Comparison of ENCODE assay signal across 26 mouse cellular contexts in the genomic region with DNA sequence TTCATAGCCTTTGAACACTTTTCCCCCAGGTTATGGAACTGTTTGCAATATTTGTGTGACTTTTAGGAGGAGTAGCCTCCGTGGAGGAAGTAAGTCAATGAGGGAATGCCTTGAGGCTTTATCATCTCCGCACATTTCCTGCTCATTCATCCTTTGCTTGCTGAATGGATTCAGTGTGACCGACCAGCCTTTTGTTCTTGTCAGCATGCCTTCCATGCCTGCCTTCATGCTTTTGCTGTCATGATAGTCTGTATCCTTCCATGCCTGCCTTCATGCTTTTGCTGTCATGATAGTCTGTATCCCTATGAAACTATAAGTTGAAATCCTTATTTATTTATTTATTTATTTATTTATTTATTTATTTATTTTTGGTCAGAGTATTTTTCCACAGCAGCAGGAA.
A peak's percentile ranks its signal among the peaks of the same experiment; 100 is the strongest.
DNase-seq lines count a peak whose midpoint lies in the region; ATAC-seq lines count a peak whose summit lies in the region.
"Had no signal": no experiment of that assay in that cellular context is flagged by ENCODE, and none has a peak within 500 bp of the region (broad histone marks: within the 10 kb centered on the region; RNA-seq: fewer than 3 reads in every experiment).

No protein-coding gene starts in this region.

- H3K27me3 ChIP-seq in midbrain, embryonic 13.5 days: no peaks in the 10 kb centered on the region
- H3K27me3 ChIP-seq in midbrain, embryonic 11.5 days (ENCODE audit: control insufficient read depth, insufficient read depth, low read length): no peaks in the 10 kb centered on the region
- H3K27me3 ChIP-seq: embryonic facial prominence, embryonic 15.5 days; forebrain, embryonic 13.5 days; hindbrain, embryonic 13.5 days; limb, embryonic 12.5 days; liver, embryonic 15.5 days had no signal

- H3K4me3 ChIP-seq in midbrain, embryonic 13.5 days (replicated peaks): no peak overlapping the region
- H3K4me3 ChIP-seq in midbrain, embryonic 11.5 days (ENCODE audit: low read depth, low read length): no peak overlapping the region
- H3K4me3 ChIP-seq: embryonic facial prominence, embryonic 10.5 days; embryonic facial prominence, embryonic 15.5 days; forebrain, embryonic 13.5 days; hindbrain, embryonic 13.5 days; limb, embryonic 12.5 days; liver, embryonic 15.5 days had no signal

- no peak overlapping the region for H3K27ac ChIP-seq in midbrain, embryonic 13.5 days
- H3K27ac ChIP-seq in midbrain, embryonic 11.5 days (ENCODE audit: low read depth, low read length): no peak overlapping the region
- H3K27ac ChIP-seq: embryonic facial prominence, embryonic 10.5 days; embryonic facial prominence, embryonic 15.5 days; forebrain, embryonic 13.5 days; hindbrain, embryonic 13.5 days; limb, embryonic 12.5 days; liver, embryonic 15.5 days had no signal

- H3K9ac ChIP-seq in midbrain, embryonic 13.5 days (replicated peaks): no peak overlapping the region
- no peak overlapping the region for H3K9ac ChIP-seq in midbrain, embryonic 11.5 days (ENCODE audit: low read length)
- H3K9ac ChIP-seq: embryonic facial prominence, embryonic 15.5 days; forebrain, embryonic 13.5 days; hindbrain, embryonic 13.5 days; limb, embryonic 12.5 days; liver, embryonic 15.5 days; lung, embryonic 14.5 days had no signal

- ATAC-seq in midbrain, embryonic 13.5 days: peak; percentile 37; the same call in 1 of the 2 replicates
- no peak for ATAC-seq in midbrain, embryonic 11.5 days (ENCODE audit: low FRiP score)
- ATAC-seq: forebrain, embryonic 13.5 days; intestine, postnatal 0 days; Patski had no signal

- WGBS in midbrain, embryonic 13.5 days: 23% methylated on average over 3 of the region's 3 CpGs
- whole genome bisulfite sequencing in midbrain, embryonic 11.5 days: 23% methylated on average over 3 of the region's 3 CpGs

- peak; percentile 24 for DNase-seq in embryo, embryonic 10 days (ENCODE audit: low spot score)
- no peak for DNase-seq in embryo, embryonic 9.5 days (ENCODE audit: extremely low spot score)
- no peak for DNase-seq in midbrain, embryonic 11.5 days (ENCODE audit: low spot score, missing footprints)
- DNase-seq in retina, postnatal 1 day: peak; percentile 11
- DNase-seq in retina, embryonic 14.5 days (ENCODE audit: low spot score): no peak
- no peak for DNase-seq in thymus, postnatal 4 days
- DNase-seq: adrenal gland, postnatal 10 days; cerebellum, adult 11 months; cerebellum, adult 9-10 months; cerebellum, postnatal 36 days; gastrocnemius, postnatal 10 days; kidney, adult 9 months; kidney, postnatal 14 days; layer of hippocampus, adult 9-11 months; lung, postnatal 14 days had no signal

- 0 out of 2 replicates have a peak, but pooled peaks cover 3% of the 10 kb centered on the region for H3K4me1 ChIP-seq in midbrain, embryonic 13.5 days (replicated peaks)
- no peaks in the 10 kb centered on the region for H3K4me1 ChIP-seq in midbrain, embryonic 11.5 days (ENCODE audit: control insufficient read depth, insufficient read depth, low read length)
- H3K4me1 ChIP-seq: embryonic facial prominence, embryonic 10.5 days; embryonic facial prominence, embryonic 15.5 days; forebrain, embryonic 13.5 days; limb, embryonic 12.5 days; liver, embryonic 15.5 days had no signal

- H3K36me3 ChIP-seq in midbrain, embryonic 13.5 days: no peaks in the 10 kb centered on the region
- H3K36me3 ChIP-seq in midbrain, embryonic 11.5 days (ENCODE audit: control insufficient read depth, insufficient read depth, low read length): no peaks in the 10 kb centered on the region
- H3K36me3 ChIP-seq: embryonic facial prominence, embryonic 10.5 days; embryonic facial prominence, embryonic 15.5 days; G1E; hindbrain, embryonic 13.5 days; limb, embryonic 12.5 days; liver, embryonic 15.5 days had no signal

- no peak overlapping the region for H3K4me2 ChIP-seq in midbrain, embryonic 13.5 days (replicated peaks)
- H3K4me2 ChIP-seq in midbrain, embryonic 11.5 days: no peak overlapping the region
- H3K4me2 ChIP-seq: embryonic facial prominence, embryonic 15.5 days; forebrain, embryonic 13.5 days; hindbrain, embryonic 13.5 days; limb, embryonic 12.5 days; liver, embryonic 15.5 days; lung, embryonic 14.5 days had no signal

- no peaks in the 10 kb centered on the region for H3K9me3 ChIP-seq in midbrain, embryonic 13.5 days
- no peaks in the 10 kb centered on the region for H3K9me3 ChIP-seq in midbrain, embryonic 11.5 days (ENCODE audit: control insufficient read depth, low read length)
- H3K9me3 ChIP-seq: embryonic facial prominence, embryonic 10.5 days; embryonic facial prominence, embryonic 15.5 days; forebrain, embryonic 13.5 days; G1E; limb, embryonic 12.5 days; liver, embryonic 15.5 days had no signal

Comparison
In these comparisons a context has a peak if more than half of its experiments do, and no peak if none do; other contexts are left out.
1. DNase-seq: peak in embryo, embryonic 10 days (single experiment) and retina, postnatal 1 day (single experiment); none in embryo, embryonic 9.5 days (single experiment), midbrain, embryonic 11.5 days (single experiment), retina, embryonic 14.5 days (single experiment) and thymus, postnatal 4 days (single experiment).